Mouse (Mus musculus): ENCODE data around the gene Ofd1.

GRCm38 (mm10) chrX:166378652-166379051, 61.9 kb downstream of the Ofd1 start:
- TF ChIP-seq CTCF (IDR thresholded peaks at IDR 0.05; ENCODE audit: low read depth, low read length) (no peak), POLR2A (IDR thresholded peaks at IDR 0.05; ENCODE audit: insufficient read depth, low read length) (no peak), EP300 (IDR thresholded peaks at IDR 0.05; ENCODE audit: insufficient read depth, low read depth, low read length) (no peak)
